Mouse (Mus musculus) adrenal gland, adult (tissue): ENCODE data around the gene Spop.
"Not testable (repeated sequence)": the region's sequence is repeated elsewhere in the genome, so short reads cannot be mapped to it uniquely, and the experiment has no call there.

Experiments
- DNase-seq, 2 experiments: peaks; one replicate each; pipeline ENCODE4 v3.0.0; 2022 to 2023; ENCODE audit warnings: low spot score in 1 of 2; ENCODE audit not compliant: inconsistent age in 2 of 2

Spop gene

DNA sequence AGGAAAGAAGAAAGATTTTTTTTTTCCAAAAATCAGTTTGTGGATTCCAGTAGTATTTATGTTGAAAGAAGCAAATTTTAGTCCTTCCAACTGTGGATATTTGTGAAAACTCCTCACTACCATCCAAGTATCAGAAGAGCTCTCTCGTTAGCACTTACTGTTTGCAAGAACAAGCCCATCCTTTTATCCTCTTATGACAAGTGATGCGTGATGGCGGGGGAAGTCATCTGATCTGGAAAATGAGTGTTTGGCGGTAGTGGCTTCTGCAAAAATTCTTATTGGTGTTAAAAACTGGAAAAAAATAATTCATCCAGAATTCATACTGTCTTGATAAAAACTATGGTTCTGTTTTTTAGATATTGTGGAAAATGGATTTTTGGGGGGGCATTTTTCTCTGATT, 78.4 kb downstream of the Spop start:
- DNase-seq = no peak

- DNase-seq = no peak
These were observed 79.1 kb downstream of the Spop start for GRCm38 (mm10) chr11:95493010-95493409.

DNA sequence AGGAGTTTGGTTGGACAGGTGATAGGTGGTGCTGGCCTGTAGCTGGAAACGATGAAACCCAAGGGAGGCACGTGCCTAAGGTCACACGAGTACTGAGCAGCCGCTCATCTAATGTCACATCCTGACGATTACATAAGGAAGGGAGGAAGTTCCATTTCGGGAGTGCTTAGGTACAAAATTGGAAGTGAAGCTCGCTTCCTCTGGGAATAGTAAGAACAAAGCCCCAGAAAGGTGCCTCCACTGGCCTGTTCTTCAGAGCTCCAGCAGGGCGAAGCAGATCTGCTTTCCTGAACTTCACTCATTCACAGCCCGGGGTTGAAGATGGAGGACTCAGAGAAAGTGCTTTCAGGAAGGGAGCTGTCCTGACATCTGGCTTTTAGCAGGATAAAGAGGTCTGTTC, 80.1 kb downstream of the Spop start:
- DNase-seq = peak in 1 of 2 experiments; percentile 48

- no peak for DNase-seq
These were observed 80.5 kb downstream of the Spop start for GRCm38 (mm10) chr11:95494374-95494773.

GRCm38 (mm10) chr11:95495883-95496282, 82.0 kb downstream of the Spop start:
- DNase-seq = peak; percentile 67 to 81

DNA sequence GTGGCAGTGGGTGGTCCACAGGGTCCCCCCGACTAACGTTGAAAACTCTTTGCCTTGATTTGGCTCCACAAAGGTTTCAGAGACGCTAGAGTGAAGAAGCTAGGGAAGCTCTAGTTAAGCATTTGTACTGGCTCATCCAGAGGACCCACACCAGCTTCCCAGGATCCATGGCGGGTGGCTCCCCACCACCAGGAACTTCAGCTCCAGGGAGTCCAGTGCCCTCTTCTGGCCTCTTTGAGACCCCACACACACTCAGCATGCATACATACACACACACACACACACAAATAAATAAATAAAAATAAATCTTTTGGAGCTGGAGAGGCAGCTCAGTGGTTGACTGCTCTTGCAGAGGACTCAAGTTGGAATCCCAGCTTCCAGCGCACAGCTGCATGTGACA, 84.0 kb downstream of the Spop start:
- DNase-seq = no peak

- no peak for DNase-seq
These were observed 86.5 kb downstream of the Spop start for GRCm38 (mm10) chr11:95500412-95500811.

DNA sequence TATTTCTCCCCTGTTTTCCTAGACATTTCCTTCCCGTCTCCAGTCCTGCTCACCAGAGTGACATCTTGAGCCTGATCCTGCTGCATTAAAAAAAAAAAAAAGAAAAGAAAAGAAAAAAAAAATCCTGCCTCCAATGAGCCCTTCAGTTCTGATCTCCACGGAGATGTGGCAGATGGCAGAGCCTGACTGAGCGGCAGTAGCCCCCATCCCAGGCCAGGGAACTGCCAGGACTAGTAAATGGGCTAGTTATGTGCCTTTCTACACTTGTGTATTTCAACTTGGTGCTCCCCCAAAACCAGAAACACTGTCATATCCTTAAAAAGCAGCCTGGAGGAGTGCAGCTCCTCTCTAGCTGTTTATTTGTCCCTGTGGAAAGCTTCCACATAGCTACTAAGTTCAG, 87.0 kb downstream of the Spop start:
- DNase-seq = no peak

DNA sequence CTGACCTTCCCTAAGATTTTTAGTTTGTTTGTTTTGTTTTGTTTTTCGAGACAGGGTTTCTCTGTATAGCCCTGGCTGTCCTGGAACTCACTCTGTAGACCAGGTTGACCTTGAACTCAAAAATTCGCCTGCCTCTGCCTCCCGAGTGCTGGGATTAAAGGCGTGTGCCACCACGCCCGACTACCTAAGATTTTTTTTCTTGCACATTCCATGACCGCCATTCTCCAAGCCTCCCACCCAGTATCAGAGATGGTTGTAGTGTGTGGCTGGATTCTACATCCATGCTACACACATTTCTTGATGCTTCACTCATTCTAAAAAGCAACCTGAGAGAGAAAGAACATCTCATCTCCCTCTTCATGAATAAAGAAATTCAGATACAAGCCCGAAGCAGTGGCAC, 87.9 kb downstream of the Spop start:
- DNase-seq = not testable (repeated sequence)

- peak in 1 of 2 experiments; percentile 55 for DNase-seq
These were observed 89.8 kb downstream of the Spop start for GRCm38 (mm10) chr11:95503581-95504180.

GRCm38 (mm10) chr11:95504271-95504731, 90.4 kb downstream of the Spop start:
- peak in 1 of 2 experiments; percentile 52 for DNase-seq

GRCm38 (mm10) chr11:95507041-95507716, 93.3 kb downstream of the Spop start:
- peak; percentile 87 to 94 for DNase-seq

- peak; percentile 52 to 72 for DNase-seq
These were observed 93.9 kb downstream of the Spop start for GRCm38 (mm10) chr11:95507785-95508184.

- DNase-seq = no peak
These were observed 94.5 kb downstream of the Spop start for GRCm38 (mm10) chr11:95508211-95508926.

- peak; percentile 62 to 82 for DNase-seq
These were observed 95.3 kb downstream of the Spop start for GRCm38 (mm10) chr11:95509126-95509717.

DNA sequence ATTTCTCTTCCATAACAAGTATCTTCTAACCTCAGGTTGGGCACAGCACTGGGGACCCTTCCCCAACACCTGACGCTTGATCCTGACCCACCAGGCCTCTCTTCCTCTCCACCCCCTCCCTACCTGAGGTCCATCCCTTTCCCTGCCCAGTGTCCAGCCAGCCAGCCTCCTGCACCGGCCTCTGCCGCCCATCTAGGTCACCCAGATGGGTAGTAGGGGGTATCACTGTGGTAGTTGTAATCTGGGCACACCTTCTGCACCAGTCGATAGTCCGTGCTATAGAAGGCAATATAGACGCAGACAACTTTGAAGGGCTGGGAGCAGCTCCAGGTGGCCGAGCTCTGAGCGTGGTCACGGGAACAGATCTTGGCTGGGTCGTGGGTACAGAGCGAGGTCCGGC, 96.8 kb downstream of the Spop start:
- DNase-seq = peak in 1 of 2 experiments; percentile 22

DNA sequence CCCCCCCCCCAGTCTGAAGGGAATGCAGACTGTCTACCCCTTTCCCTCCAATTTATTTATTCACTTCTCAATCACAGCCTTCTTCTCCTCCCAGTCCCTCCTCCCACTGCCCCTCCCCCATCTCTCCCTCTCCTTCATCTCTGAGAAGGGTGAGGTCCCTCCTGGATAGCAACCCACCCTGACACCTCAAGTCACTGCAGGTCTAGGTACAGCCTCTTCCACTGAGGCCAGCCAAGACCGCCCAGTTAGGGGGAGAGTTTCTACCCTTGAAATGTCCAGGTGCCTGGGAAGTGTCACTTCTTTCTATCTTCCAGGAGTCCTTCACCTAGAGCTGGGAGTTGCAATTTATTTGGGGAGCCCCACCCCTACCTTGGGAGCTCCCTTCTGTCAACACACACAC, 98.0 kb downstream of the Spop start:
- DNase-seq = peak in 1 of 2 experiments; percentile 20

DNA sequence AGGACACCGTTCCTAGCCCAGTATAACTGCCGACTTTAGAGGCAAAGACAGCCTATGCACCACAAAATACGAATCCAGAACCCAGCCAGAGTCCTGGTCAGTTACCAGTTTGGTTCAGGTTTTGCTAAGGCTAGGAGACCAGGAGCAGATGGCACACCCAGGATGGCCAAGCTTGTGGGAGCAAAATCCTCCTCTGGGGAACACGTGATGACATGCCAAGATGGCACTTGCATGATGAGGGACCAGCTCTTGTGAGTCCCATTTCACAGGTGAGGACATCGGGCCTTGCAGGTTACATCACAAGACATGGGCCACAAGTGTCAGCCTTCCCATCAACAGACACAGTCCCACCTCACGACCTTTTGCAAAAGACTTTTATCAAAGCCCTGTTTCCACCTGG, 98.5 kb downstream of the Spop start:
- no peak for DNase-seq

DNA sequence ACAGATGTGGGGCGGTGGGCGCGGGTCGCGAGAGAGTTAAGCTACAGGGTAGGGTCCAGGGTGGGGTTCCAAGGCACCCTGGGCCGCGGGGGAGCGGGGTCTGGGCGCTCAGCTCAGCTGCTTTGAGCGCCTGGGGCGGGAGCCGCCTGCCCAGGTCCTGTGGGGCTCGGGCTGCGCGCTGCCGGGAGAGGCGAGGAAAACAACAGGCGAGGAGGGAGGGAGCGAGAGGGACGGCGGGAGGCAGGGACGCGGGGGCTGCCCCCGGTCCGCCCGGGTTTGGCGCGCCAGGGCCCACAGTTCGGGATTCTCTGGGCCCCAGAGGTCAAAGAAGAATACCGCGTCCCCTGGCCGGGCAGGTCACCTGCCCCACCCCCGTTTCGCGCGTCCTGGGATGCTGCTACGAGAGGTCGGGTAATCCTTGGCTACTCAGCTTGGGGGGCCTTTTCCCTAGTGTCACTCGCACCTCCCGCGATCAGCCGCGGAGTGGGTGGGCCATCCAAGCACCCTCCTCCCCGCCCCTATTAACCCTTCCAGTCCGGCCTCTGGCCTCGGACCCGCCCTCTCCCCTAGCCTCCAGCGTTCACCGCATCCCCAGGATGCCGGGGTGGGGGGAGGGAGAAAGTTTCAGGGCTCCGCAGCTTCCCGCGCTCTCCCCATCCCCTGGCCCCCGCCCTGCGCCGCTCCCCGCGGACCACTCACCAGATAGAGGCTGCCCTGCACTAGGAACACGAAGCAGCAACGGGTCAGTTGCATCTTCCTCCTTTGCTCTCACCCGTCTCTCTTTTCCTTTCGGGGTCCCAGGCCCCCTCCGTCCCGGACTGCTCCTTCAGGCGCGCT, 99.8 kb downstream of the Spop start:
- DNase-seq = peak in 1 of 2 experiments; percentile 54

DNA sequence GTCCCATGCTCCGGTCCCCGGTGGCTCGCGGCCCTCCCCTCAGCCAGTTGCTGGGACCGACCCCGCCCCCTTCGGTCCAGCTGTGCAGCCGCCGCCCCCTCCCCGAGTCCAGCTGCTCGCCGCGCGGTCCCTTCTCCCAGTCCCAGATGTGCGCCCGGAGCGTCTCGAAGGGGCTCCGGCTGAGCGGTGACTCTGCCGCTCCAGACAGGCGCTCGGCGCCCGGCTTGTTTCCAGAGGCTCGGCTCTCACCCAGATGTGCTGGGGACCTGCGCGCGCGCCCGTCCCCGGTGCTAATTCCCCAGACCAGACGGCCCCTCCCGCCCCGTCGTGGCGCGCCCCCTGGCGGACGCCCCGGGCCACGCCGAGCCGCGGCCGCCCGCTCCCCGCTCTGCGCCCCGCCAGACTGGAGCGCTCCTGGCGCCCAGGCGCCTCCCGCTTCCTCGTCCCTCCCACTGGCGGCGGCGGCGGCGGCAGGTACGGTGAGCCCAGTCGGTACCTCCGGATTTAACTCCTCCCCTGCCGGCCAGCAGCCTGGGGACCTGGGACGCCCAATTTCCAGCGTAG, 100.5 kb downstream of the Spop start, which contains the start of gene Nxph3:
Nxph3 (minus strand) TSS at position 273 of the 564 bp plus-strand sequence.
- DNase-seq = peak; percentile 88 to 95
